Mouse (Mus musculus) spleen, postnatal 4 days (tissue): Measurements from ENCODE around the gene Mrpl38.
"Not testable (repeated sequence)": the region's sequence is repeated elsewhere in the genome, so short reads cannot be mapped to it uniquely, and the experiment has no call there.

Source experiments
- DNase-seq, 2 experiments: peaks; one replicate each; pipeline ENCODE4 v3.0.0; 2022; ENCODE audit warnings: low spot score in 2 of 2

Mrpl38 gene

GRCm38 (mm10) chr11:116145481-116146293 is 7.0 kb upstream of the Mrpl38 start:
- DNase-seq: no peak

GRCm38 (mm10) chr11:116143468-116143867 is 4.8 kb upstream of the Mrpl38 start:
- no peak for DNase-seq

DNA sequence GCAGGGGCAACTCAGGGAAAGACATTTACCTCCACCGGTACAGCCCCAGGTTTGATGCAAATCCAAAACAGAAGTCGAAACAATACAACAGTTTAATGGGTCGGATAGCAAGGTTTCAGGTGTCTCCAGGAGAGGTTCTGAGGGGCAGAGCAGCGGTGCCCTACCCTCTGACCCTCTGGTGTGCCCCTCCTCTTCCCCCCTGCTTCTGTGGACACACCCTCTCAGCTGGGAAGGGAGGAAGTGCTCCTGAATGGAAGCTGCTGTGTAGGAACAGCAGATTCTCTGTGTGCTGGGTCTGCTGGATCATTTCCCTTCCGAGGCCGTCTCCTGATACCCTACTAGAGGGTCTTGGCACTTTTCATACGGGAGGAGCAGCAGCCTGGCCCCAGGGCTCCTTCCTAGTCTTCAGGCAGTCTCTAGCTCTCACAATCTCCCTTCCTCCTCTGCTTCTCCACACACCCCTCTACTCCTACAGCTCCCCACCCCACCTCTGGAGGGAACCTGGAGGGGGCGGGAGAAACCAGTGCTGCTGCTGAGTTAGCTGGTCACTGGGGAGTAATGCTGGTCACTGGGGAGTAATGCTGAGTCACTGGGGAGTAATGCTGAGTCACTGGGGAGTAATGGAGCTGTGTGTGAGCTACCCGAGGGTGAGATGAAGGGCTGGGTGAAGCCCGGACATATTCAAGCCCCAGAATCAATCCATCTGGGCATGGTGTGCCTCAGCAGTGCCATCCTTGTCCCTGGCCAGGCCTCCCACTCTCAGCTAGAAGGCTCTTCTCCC is 3.7 kb upstream of the Mrpl38 start:
- DNase-seq: peak; percentile 78 to 81

DNA sequence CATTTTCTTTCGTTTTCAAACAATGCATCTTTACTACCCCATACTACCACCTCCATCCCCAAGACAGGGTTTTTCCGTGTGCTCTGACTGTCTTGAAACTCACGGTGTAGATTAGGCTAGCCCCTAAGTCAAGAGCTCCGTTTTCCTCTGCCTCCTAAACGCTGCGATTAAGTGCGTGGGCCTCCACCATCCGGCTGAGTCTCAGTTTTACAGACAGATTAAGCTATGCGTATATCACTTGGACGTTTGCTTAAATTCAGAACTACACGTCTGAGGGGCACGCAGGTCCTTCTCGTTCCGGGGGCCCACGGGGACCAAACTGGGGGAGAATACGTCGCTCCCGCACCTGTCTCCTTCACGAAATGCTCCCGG is 586 bp downstream of the Mrpl38 start:
- no peak for DNase-seq

- no peak for DNase-seq
Measured at GRCm38 (mm10) chr11:116134171-116134570, 4.5 kb downstream of the Mrpl38 start.

- DNase-seq: no peak
Measured at GRCm38 (mm10) chr11:116133497-116133896, 5.2 kb downstream of the Mrpl38 start.

GRCm38 (mm10) chr11:116132366-116133333 is 6.0 kb downstream of the Mrpl38 start:
- no peak for DNase-seq

DNA sequence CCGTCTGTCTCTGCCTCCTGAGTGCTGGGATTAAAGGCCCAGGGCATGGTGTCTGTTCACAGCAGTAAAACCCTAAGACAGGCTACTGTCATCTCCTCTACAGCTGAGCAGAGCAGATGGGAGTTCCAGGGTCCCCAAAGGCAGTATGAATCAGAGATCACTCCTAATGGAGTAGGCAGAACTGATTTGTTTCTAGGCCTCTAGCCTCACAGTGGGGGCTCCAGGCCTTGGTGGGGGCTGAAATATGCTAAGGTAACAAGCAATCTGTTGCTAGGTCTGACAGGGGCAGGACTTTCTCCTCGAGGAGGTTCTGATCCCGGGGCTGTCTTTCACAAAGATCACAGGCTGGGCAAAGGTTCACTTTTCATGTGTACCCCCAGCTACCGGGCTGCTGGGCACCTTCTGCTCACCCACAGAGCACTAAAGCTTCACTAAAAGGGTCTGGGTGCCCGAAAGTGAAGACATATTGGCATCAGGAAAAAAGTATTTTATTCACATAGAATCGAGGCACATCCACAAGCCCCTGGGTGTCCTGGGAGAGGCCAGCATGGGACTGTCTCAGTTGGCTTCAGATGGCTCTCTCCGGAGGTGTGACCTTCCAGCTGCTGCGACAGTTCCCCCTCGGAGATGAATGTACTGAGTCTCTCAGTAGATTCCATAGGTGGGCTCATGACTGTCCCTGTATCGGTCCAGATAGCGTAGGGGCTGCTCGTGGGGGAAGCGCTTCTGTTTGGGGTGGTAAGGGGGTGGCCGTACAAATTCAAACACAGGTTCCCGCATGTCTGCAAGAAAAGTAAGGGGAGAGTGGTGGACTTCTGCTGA is 7.1 kb downstream of the Mrpl38 start:
- DNase-seq: peak in 1 of 2 experiments; percentile 63

- peak; percentile 84 to 93 for DNase-seq
Measured at GRCm38 (mm10) chr11:116130488-116131205, 8.0 kb downstream of the Mrpl38 start, which contains the start of gene Trim65. TSS of gene Trim65 (minus strand) at chr11:116131128.

- no peak for DNase-seq
Measured at GRCm38 (mm10) chr11:116129993-116130487, 8.6 kb downstream of the Mrpl38 start.

DNA sequence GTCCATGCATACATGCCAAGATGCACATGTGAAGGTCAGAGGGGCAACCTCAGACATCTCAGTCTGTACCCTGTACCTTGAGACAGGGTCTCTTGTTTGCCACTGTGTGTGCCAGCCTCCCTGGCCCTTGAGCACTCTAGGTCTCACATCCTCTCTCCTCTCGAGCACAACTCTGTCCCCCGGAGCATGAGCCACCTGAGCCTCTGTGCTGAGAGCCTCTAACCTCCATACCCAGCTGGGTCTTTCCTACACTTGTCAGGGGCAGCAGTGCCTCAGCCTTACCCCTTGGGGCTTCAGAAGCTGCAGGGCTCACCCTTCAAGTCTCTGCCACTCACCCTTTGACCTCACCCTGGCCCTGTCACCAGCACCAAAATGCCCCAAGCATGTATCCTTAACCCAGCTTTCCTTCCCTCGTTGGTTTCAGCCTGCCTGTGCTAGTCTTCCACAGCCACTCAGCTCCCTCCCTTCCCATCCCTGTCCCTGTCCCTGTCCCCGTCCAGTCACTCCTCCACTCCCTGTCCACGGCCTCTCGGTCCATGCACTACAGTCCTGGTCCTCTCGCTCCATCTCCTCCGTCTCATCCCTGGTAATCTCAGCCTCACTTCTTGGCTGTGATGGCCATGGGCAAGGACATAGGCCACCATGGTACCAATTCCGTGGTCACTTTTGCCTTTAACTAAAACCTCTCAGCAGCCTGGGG is 9.4 kb downstream of the Mrpl38 start:
- no peak for DNase-seq

DNA sequence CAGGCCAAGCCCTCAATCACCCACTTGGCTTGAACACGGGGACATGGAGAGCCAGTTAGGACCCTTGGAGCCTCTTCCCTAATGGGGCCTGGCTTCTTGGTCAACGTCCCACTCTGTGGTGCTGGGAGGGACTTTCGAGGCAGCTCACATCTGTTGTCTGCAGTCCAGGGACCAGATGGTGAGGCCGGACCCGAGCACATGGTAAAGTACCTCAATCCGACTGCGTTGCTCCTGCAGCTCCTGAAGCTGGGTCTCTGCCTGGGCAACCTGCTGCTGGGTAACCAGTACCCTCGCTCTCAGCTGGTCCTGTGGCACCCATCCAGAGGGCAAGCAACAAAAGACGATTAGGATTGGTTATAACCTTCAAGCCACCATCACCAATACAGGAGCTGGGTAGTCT is 10.7 kb downstream of the Mrpl38 start:
- no peak for DNase-seq

GRCm38 (mm10) chr11:116127156-116127980 is 11.3 kb downstream of the Mrpl38 start, which contains the start of gene Trim47:
TSS of gene Trim47 (minus strand) at chr11:116127210.
- DNase-seq: peak in 1 of 2 experiments; percentile 68

DNA sequence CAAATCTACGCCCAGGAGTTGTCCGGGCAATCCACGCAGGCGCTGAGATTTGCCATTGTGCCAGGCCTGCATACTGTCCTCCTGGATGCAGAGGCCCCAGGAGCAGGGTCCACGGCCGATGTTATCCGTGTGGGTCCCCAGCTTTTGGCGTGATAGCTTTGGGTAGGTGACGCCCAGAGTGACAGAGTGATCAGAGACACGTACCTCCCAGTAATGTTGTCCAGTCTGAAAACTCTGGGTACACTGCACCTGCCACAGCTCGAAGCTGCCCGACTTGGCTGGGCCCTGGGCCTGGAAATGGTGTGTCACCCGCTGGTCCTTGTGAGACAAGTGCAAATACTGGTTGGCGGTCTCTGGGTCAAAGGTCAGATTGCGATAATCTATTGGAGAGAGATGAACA is 12.4 kb downstream of the Mrpl38 start:
- DNase-seq: no peak

- not testable (repeated sequence) for DNase-seq
Measured at GRCm38 (mm10) chr11:116121731-116122245, 16.9 kb downstream of the Mrpl38 start.

DNA sequence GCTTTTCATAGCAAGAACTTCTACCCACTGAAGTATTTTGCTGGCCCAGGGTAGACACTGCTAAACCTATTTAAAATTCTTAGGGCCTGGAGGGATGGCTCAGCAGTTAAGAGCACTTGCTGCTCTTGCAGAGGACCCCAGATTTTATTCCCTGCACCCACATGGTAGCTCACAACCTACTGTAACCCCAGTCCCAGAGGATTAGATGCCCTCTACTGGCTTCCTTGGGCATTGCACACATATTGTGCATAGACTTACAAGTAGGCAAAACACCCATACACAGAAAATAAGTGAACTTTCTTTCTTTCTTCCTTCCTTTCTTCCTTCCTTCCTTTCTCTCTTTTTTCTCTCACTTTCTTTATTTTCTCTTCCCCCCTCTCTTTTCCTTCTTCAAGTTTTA is 20.8 kb downstream of the Mrpl38 start:
- DNase-seq: peak in 1 of 2 experiments; percentile 70

DNA sequence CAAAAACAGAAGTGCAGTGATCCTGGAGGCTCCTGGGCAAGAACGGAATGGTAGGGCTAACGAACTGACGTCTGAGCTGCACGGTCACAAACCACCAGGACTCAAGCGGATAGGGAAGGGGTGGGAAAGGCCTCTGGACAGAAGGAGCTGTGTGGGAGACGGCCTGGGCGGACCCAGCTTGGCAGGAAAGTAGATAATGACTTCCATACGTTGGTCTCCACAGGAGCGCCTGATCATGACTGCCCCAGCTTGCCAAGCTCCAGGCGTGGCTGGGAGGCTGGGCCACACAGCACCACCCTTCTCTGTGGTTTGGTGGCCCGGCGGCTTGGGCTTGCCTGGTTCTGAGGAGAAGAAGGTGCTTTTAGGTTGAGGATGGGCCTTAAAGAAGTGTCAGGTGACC is 21.4 kb downstream of the Mrpl38 start:
- peak in 1 of 2 experiments; percentile 62 for DNase-seq

GRCm38 (mm10) chr11:116111611-116112203 is 27.0 kb downstream of the Mrpl38 start:
- no peak for DNase-seq
